Mouse (Mus musculus) G1E (cell line): ENCODE results near the gene Ak3. TPM values are rescaled to one million over a fixed set of nuclear protein-coding genes. Genes with fewer than 3 reads are reported as not detected.

Experiments
- ATAC-seq: 2 replicates; pipeline ENCODE4 v1.8.0; 2016; ENCODE audit warnings: mild to moderate bottlenecking; ENCODE audit not compliant: insufficient number of reproducible peaks, poor library complexity, low FRiP score, severe bottlenecking; ENCODE audit errors: extremely low read depth
- DNase-seq: peaks from one replicate; pipeline ENCODE4 v3.0.0; 2012; ENCODE audit warnings: low spot score
- H3K27me3 ChIP-seq: 2 replicates; pipeline ENCODE4 v1.6.1; 2012; ENCODE audit warnings: mild to moderate bottlenecking, low read length, inconsistent platforms; ENCODE audit not compliant: insufficient read depth
- H3K36me3 ChIP-seq: replicated peaks from 2 replicates; pipeline ENCODE3; 2012; ENCODE audit warnings: mild to moderate bottlenecking, inconsistent platforms
- H3K4me1 ChIP-seq: 2 replicates; pipeline ENCODE4 v1.6.1; 2012; ENCODE audit warnings: low read depth, low read length, inconsistent platforms, mixed read lengths; ENCODE audit not compliant: insufficient read depth
- H3K4me3 ChIP-seq: 2 replicates; pipeline ENCODE4 v1.5.1; 2012; ENCODE audit warnings: low read depth, mild to moderate bottlenecking, inconsistent platforms, low read length, moderate library complexity, mixed read lengths
- H3K9me3 ChIP-seq: replicated peaks from 2 replicates; pipeline ENCODE4 v1.6.1; 2012; ENCODE audit warnings: inconsistent platforms
- CTCF ChIP-seq: IDR thresholded peaks from 2 replicates; pipeline ENCODE4 v1.5.1; 2012; ENCODE audit warnings: low read depth, low read length, inconsistent platforms, mixed read lengths
- GATA1 ChIP-seq: IDR thresholded peaks from 2 replicates; pipeline ENCODE4 v1.6.1; 2012; ENCODE audit warnings: borderline replicate concordance, low read length, inconsistent platforms, mixed read lengths
- GATA2 ChIP-seq: IDR thresholded peaks from 2 replicates; pipeline ENCODE4 v1.6.1; 2012; ENCODE audit warnings: low read depth, low read length, inconsistent platforms, borderline replicate concordance
- POLR2AphosphoS5 ChIP-seq: IDR thresholded peaks from 2 replicates; pipeline ENCODE4 v1.6.1; 2012; ENCODE audit warnings: low read depth, low read length, inconsistent platforms; ENCODE audit not compliant: insufficient replicate concordance
- TAL1 ChIP-seq: conservative IDR thresholded peaks from 2 replicates; pipeline ENCODE4 v1.6.1; 2012; ENCODE audit warnings: low read depth, low read length, inconsistent platforms, mixed read lengths
- polyA plus RNA-seq: library from polyadenylated mRNA; stranded (reverse); fragments of >175 nt; gene quantifications from 2 replicates; pipeline ENCODE4 v1.2.3, GENCODE M21; 2012
- total RNA-seq, 2 experiments: library from RNA; stranded (forward) in 1 of 2; stranded (reverse) in 1 of 2; fragments of 200-1000 nt in 1 of 2; fragments of >200 nt in 1 of 2; fragmentation: Nextera tagmentation in 1 of 2; gene quantifications; 2 replicates each; pipeline ENCODE4 v1.2.3; 2014 to 2017

The Ak3 gene
- 158 and 165 TPM in 2 replicates for total RNA-seq (2014; fragmentation: Nextera tagmentation)
- 68.5 and 77.6 TPM in 2 replicates for total RNA-seq (2017)
- polyA plus RNA-seq, result 27.2 and 37.6 TPM in 2 replicates

DNA sequence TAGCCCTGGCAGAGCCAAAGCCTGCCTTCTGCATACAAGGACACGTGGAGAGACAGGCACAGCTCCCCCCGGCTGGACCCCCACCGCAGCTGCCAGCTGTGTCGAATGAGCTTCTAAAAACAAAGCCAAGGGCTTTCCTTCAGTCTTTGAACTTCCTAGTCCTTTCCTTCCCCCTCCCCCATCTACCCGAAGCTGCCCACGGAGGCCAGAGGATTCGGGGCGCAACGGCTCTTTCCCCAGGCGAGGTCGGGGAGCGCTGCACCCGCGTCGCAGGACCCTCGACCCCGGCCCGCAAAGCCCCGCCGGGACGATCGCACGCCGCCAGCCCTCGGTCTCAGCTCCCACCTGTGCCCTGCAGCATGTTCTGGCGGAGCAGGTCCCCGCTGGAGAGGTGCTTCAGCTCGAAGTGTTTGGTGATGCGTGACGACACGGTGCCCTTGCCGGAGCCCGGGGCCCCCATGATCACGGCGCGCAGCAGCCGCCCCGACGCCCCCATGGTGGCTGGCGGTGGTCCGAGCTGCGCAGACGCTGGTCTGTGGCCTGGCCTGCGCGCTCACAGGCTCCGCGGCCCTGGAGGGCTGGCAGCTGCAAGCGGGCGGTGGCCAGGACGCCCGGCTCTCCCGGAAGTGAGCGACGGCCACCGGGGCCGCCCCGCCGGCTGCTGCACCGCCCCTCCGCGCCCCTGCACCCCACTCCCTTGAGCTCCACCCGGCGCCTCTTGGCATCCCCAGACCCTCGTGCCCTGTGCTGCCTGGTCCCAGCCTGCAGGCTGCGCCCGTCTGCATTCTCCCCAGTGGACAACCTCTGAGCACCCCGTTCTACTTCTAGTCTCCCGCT is at the start of gene Ak3:
Gene Ak3, minus strand, starts transcription at position 628 of the 837 bp plus-strand sequence.
- TF ChIP-seq GATA2, result no peak
- no peak for TF ChIP-seq POLR2AphosphoS5
- no peak for TF ChIP-seq CTCF
- TF ChIP-seq GATA1, result no peak
- no peak for TF ChIP-seq TAL1
- Histone ChIP-seq H3K27me3 (no peaks in the 10 kb centered on the region), H3K4me1 (peaks cover 70% of the 10 kb centered on the region), H3K9me3 (no peaks in the 10 kb centered on the region), H3K4me3 (peak within 1 kb of the TSS; percentile 87), H3K36me3 (peaks cover 31% of the 10 kb centered on the region)
- DNase-seq (peak; percentile 89), ATAC-seq (peak; percentile 48; the same call in 1 of the 2 replicates)

DNA sequence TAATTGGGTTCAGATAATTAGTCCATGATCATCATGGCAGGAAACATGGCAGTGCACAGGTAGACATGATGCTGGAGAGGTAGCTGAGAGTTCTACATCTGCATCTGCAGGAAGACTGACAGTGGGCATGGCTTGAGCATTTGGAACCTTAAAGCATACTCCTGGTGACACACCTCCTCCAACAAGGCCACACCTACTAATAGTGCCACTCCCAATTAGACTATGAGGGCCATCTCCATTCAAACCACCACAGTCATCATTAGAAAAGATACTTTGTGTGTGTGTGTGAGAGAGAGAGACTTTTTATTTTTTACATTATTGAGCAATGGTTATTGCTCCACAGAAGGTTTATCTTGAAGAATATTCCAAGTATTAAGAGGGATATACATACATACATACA is 44.4 kb upstream of the Ak3 start:
- DNase-seq (no peak), ATAC-seq (no peak)
- no peaks in the 10 kb centered on the region for H3K36me3 ChIP-seq
- H3K4me1 ChIP-seq, result peaks cover 5% of the 10 kb centered on the region
- no peak overlapping the region for H3K4me3 ChIP-seq
- no peaks in the 10 kb centered on the region for H3K9me3 ChIP-seq
- TF ChIP-seq GATA2, result no peak
- TF ChIP-seq CTCF, result no peak
- no peak for TF ChIP-seq GATA1
- TF ChIP-seq POLR2AphosphoS5, result no peak
- no peak for TF ChIP-seq TAL1
- H3K27me3 ChIP-seq, result no peaks in the 10 kb centered on the region

DNA sequence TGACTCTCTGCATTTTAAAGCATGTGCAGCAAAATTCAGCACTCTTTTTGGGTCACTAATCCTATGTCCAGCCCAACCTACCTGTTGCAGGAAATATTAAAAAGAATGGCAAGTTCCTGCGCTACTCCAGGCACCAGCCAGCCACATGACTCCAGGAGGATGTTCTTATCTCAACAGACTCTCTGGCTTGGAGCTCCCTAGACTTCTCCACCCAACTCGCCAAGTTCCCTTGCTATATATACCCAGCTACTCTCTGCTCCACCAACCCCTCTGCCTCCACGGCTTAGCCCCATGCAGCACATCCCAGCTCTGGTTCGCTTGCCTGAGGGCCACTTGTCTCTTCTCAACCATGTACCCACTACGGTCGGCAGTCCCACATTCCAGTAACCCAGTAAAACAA is 40.9 kb upstream of the Ak3 start:
- no peaks in the 10 kb centered on the region for H3K27me3 ChIP-seq
- H3K4me1 ChIP-seq, result peaks cover 5% of the 10 kb centered on the region
- TF ChIP-seq GATA2 (no peak), TAL1 (no peak), CTCF (no peak), GATA1 (no peak), POLR2AphosphoS5 (no peak)
- H3K9me3 ChIP-seq, result no peaks in the 10 kb centered on the region
- no peak overlapping the region for H3K4me3 ChIP-seq
- H3K36me3 ChIP-seq, result no peaks in the 10 kb centered on the region
- DNase-seq, result no peak
- ATAC-seq, result no peak

DNA sequence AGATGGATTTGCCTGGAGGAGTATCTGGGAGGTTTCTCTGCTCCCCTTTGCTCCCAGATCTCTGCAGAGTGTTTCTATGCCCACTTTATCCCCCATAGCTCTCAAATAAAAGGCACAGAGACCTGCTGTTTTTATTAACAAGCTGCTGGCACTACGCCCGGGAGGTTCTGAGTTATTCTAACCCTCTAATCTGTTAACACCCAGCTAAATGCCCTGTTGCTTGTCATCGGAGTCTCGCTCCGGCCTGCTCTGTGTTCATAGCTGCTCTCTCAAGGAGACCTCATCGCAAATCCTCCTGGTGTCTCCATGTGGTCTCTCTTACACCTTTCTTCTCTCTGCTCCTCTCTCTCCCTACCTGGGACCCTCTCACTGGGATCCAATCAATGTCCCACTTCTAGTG is 27.0 kb upstream of the Ak3 start:
- H3K4me3 ChIP-seq, result no peak overlapping the region
- H3K36me3 ChIP-seq, result no peaks in the 10 kb centered on the region
- no peaks in the 10 kb centered on the region for H3K27me3 ChIP-seq
- no peak for DNase-seq
- no peak for TF ChIP-seq TAL1
- TF ChIP-seq POLR2AphosphoS5, result no peak
- no peak for TF ChIP-seq CTCF
- TF ChIP-seq GATA2, result no peak
- TF ChIP-seq GATA1, result no peak
- no peak for ATAC-seq
- H3K4me1 ChIP-seq, result peaks cover under 1% of the 10 kb centered on the region; the same call in 1 of the 2 replicates
- no peaks in the 10 kb centered on the region for H3K9me3 ChIP-seq

DNA sequence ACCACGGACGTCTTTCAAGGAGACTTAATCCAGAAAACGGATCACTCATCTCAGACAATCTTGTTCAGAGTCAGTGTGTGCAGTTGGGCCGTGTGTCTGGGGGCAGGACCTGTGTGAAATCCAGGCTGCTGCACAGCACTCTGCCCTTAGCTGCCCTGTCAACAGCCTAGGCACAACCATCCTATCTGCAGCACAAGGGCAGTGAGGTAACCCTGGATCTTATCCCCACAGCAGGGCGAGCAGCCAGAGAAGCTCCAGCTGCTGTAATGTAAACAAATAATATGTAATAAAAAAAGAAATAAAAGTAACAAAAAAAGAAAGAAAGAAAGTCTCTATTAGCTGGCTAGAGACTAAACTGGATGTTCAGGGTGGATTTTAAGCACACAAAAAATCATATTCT is 21.4 kb upstream of the Ak3 start:
- ATAC-seq, result no peak
- Histone ChIP-seq H3K9me3 (no peaks in the 10 kb centered on the region), H3K27me3 (no peaks in the 10 kb centered on the region), H3K4me1 (peaks cover 40% of the 10 kb centered on the region), H3K4me3 (no peak overlapping the region), H3K36me3 (peaks cover 4% of the 10 kb centered on the region)
- TF ChIP-seq GATA1 (no peak), POLR2AphosphoS5 (no peak), CTCF (no peak)
- DNase-seq, result no peak

DNA sequence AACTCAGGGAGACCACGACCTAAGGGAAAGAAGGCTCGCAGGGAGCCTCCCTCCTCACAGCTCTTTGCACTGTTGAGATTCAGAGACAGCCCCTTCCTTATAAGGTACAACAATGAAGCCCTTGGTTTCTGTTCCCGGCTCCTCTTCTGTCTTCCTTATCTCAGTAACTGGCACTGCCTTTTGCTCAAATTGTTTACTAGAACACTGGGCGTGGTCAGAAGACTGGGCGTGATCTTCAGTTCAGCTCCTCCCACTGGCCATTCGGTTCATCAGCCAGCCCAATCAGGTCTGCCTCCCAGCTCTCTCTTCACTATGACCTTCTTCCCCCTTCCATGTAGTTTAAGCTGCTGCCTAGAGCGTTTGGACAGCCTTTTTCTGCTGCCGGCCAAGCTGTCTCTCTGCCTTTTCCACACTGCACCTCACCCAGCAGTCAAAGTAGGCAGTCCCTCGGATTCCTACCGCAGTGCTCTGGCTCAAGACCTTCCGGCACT is 19.3 kb upstream of the Ak3 start:
- peaks cover 60% of the 10 kb centered on the region for H3K4me1 ChIP-seq
- ATAC-seq (peak; percentile 72), DNase-seq (peak; percentile 76)
- no peaks in the 10 kb centered on the region for H3K27me3 ChIP-seq
- H3K9me3 ChIP-seq, result no peaks in the 10 kb centered on the region
- H3K36me3 ChIP-seq, result peaks cover 4% of the 10 kb centered on the region
- TF ChIP-seq POLR2AphosphoS5 (no peak; the same call in 1 of the 2 replicates), GATA1 (no peak), TAL1 (no peak), GATA2 (no peak), CTCF (no peak)
- H3K4me3 ChIP-seq, result peak overlapping the region; percentile 70
